Mouse (Mus musculus) hindbrain, embryonic 11.5 days (tissue): Measurements from ENCODE around the gene Bag1. TPM values are rescaled to one million over a fixed set of nuclear protein-coding genes. Genes with fewer than 3 reads are reported as not detected.

Experiments used
- ATAC-seq: fragments of 200-750 bp; cut with Nextera tagmentation; 2 replicates; pipeline ENCODE4 v1.8.0; 2017; ENCODE audit warnings: mild to moderate bottlenecking, moderate TSS enrichment, moderate library complexity; ENCODE audit not compliant: low FRiP score
- DNase-seq: peaks from one replicate; pipeline ENCODE4 v3.0.0-alpha.2; 2015; ENCODE audit warnings: low spot score
- H3K27ac ChIP-seq: fragments of 300-500 bp; sonication (generic); 2 replicates; pipeline ENCODE4 v1.5.1; 2014; ENCODE audit warnings: mild to moderate bottlenecking, low read depth, low read length
- H3K27me3 ChIP-seq: fragments of 300-500 bp; sonication (generic); 2 replicates; pipeline ENCODE4 v1.6.1; 2014; ENCODE audit warnings: mild to moderate bottlenecking, low read length, moderate library complexity, mixed read lengths; ENCODE audit not compliant: control insufficient read depth, insufficient read depth
- H3K36me3 ChIP-seq: fragments of 300-500 bp; sonication (generic); 2 replicates; pipeline ENCODE4 v1.6.1; 2014; ENCODE audit warnings: mild to moderate bottlenecking, low read length, moderate library complexity, mixed read lengths; ENCODE audit not compliant: control insufficient read depth, insufficient read depth
- H3K4me1 ChIP-seq: fragments of 300-500 bp; sonication (generic); replicated peaks from 2 replicates; pipeline ENCODE4 v1.6.1; 2014; ENCODE audit warnings: low read length, mixed read lengths; ENCODE audit not compliant: control insufficient read depth, insufficient read depth
- H3K4me2 ChIP-seq: fragments of 300-500 bp; sonication (generic); replicated peaks from 2 replicates; pipeline ENCODE4 v1.6.1; 2014; ENCODE audit warnings: mild to moderate bottlenecking, low read depth, low read length
- H3K4me3 ChIP-seq: fragments of 300-500 bp; sonication (generic); 2 replicates; pipeline ENCODE4 v1.5.1; 2014; ENCODE audit warnings: low read depth, low read length
- H3K9ac ChIP-seq: fragments of 300-500 bp; sonication (generic); 2 replicates; pipeline ENCODE4 v1.6.1; 2014; ENCODE audit warnings: low read depth, low read length
- H3K9me3 ChIP-seq: fragments of 300-500 bp; sonication (generic); 2 replicates; pipeline ENCODE4 v1.6.1; 2016; ENCODE audit warnings: low read length; ENCODE audit not compliant: control insufficient read depth
- whole genome bisulfite sequencing: fragments of 180-500 bp; shearing (Covaris S2); extraction: QIAGEN DNeasy Blood & Tissue Kit; methylation state at CpG from one replicate; pipeline ENCODE4 v1.1.7; 2014; 5-methylcytosine and 5-hydroxymethylcytosine counted together
- polyA plus RNA-seq: library from polyadenylated mRNA; unstranded; fragments of >200 nt; fragmentation: Nextera tagmentation; extraction: Ambion mirVana; gene quantifications from 2 replicates; pipeline ENCODE4 v1.2.1, GENCODE M21; 2014

Gene Bag1
- polyA plus RNA-seq, 1 experiment from 2014 or later = 262 TPM

GRCm38 (mm10) chr4:40889983-40890382 is 58.1 kb downstream of the Bag1 start:
- Histone ChIP-seq H3K27ac (no peak overlapping the region), H3K4me3 (no peak overlapping the region), H3K27me3 (no peaks in the 10 kb centered on the region), H3K4me1 (no peaks in the 10 kb centered on the region), H3K9ac (no peak overlapping the region), H3K4me2 (no peak overlapping the region), H3K9me3 (no peaks in the 10 kb centered on the region), H3K36me3 (no peaks in the 10 kb centered on the region)
- no peak for DNase-seq
- ATAC-seq = no peak
- WGBS = 85% methylated on average over 4 of the region's 4 CpGs

- Histone ChIP-seq H3K9ac (no peak overlapping the region), H3K4me1 (no peaks in the 10 kb centered on the region), H3K4me3 (no peak overlapping the region), H3K27ac (no peak overlapping the region), H3K36me3 (no peaks in the 10 kb centered on the region), H3K4me2 (no peak overlapping the region), H3K9me3 (no peaks in the 10 kb centered on the region), H3K27me3 (no peaks in the 10 kb centered on the region)
- DNase-seq (no peak), ATAC-seq (no peak)
- WGBS = 59% methylated on average over 3 of the region's 3 CpGs
Observed at GRCm38 (mm10) chr4:40889252-40889651, 58.8 kb downstream of the Bag1 start.

GRCm38 (mm10) chr4:40888839-40889238 is 59.3 kb downstream of the Bag1 start:
- Histone ChIP-seq H3K4me1 (no peaks in the 10 kb centered on the region), H3K4me2 (no peak overlapping the region), H3K27me3 (no peaks in the 10 kb centered on the region), H3K4me3 (no peak overlapping the region), H3K36me3 (no peaks in the 10 kb centered on the region), H3K9me3 (no peaks in the 10 kb centered on the region), H3K9ac (no peak overlapping the region), H3K27ac (no peak overlapping the region)
- DNase-seq (no peak), ATAC-seq (no peak)
- WGBS = 84% methylated on average over 11 of the region's 11 CpGs

Other genes with a start within 250 kb of the Bag1 start
- gene Aptx, start 245.1 kb downstream of the Bag1 start, polyA plus RNA-seq = 50.4 and 51.5 TPM in 2 replicates
- gene Dnaja1, start 226.1 kb downstream of the Bag1 start, polyA plus RNA-seq = 691 and 740 TPM in 2 replicates
- 172 and 191 TPM in 2 replicates for gene Smu1, start 190.4 kb downstream of the Bag1 start, polyA plus RNA-seq
- gene B4galt1, start 94.3 kb downstream of the Bag1 start, polyA plus RNA-seq = 15.1 and 16.2 TPM in 2 replicates
- not detected in 2 replicates for gene Spink4, start 28.2 kb downstream of the Bag1 start, polyA plus RNA-seq
- gene Chmp5, start 113 bp upstream of the Bag1 start, polyA plus RNA-seq = 173 and 178 TPM in 2 replicates
- gene Nfx1, start 22.6 kb upstream of the Bag1 start, polyA plus RNA-seq = 95.7 and 105 TPM in 2 replicates
- 0.07 TPM in 1 of 2 replicates, not detected in the other for gene Aqp7, start 99.8 kb upstream of the Bag1 start, polyA plus RNA-seq
- 1.2 and 1.3 TPM in 2 replicates for gene Aqp3, start 149.9 kb upstream of the Bag1 start, polyA plus RNA-seq
- 14.7 and 17.6 TPM in 2 replicates for gene Nol6, start 176.2 kb upstream of the Bag1 start, polyA plus RNA-seq
- gene Ube2r2, start 187.4 kb upstream of the Bag1 start, polyA plus RNA-seq = 100 and 107 TPM in 2 replicates